Comparison of ENCODE assay signal across 8 mouse cellular contexts in the genomic region with DNA sequence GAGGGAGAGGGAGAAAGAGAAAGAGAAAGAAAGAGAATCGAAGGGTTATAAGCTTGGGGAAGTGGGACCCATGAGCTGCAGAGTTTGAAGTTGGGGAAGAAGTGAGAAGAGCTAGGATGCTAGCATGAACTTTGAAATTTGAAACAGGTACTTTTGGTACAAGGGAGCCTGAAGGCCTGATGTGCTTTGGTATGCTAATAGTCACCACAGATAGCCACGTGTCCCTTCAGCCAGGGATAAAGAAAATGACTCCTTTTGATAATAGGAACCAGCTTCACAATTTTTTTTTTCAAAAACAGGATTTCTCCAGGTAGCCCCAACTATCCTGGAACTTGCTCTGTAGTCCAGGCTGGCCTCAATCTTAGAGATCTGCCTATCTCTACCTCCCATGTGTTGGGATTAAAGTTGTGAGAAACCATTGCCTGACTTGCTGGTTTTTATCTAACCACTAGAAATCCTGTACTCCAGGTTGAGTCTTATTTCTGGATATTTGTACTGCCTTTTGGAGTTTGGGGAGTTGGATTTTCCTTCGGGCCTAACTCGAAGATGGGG. TPM values are rescaled to one million over a fixed set of nuclear protein-coding genes. Genes with fewer than 3 reads are reported as not detected.
DNase-seq lines count a peak whose midpoint lies in the region; ATAC-seq and TF ChIP-seq lines count a peak whose summit lies in the region.

No protein-coding gene starts in this region.

- intact Hi-C loops in heart, adult 2 months (cut with DNase I): loop anchor here (10.0 kb wide), 1 partner anchor 182 kb away; no protein-coding TSS in a partner anchor

- no peak for TF ChIP-seq EP300 in heart, adult 2 months (IDR thresholded peaks at IDR 0.05; ENCODE audit: insufficient read depth, low read depth, low read length)

- TF ChIP-seq POLR2A in heart, adult 2 months (IDR thresholded peaks at IDR 0.05; ENCODE audit: insufficient read depth, low read depth, low read length): no peak

- H3K79me2 ChIP-seq in heart, adult 2 months (replicated peaks; ENCODE audit: control insufficient read depth, insufficient read depth, low read length): peaks cover 3% of the 10 kb centered on the region; the same call in 1 of the 2 replicates

- H3K4me2 ChIP-seq in forebrain, embryonic 13.5 days: peak overlapping the region; percentile 98
- H3K4me2 ChIP-seq in liver, embryonic 15.5 days: peak overlapping the region; percentile 87

- no peak for ATAC-seq in forebrain, embryonic 13.5 days
- no peak for ATAC-seq in liver, embryonic 15.5 days (ENCODE audit: insufficient read depth)
- ATAC-seq in erythroid progenitor cell, adult 5-6 weeks (replicated peaks; ENCODE audit: low FRiP score, poor library complexity, severe bottlenecking): no peak

- DNase-seq in heart, adult 2 months: no peak
- no peak for DNase-seq in heart, adult 8-10 months (ENCODE audit: low spot score)
- peak; percentile 31 for DNase-seq in 3T3-L1 (ENCODE audit: low read depth, low spot score)
- no peak for DNase-seq in adrenal gland, adult 8-10 months
- DNase-seq in gastrocnemius, adult 18-20 months (ENCODE audit: low spot score): no peak

- no peak for TF ChIP-seq CTCF in heart, adult 2 months (IDR thresholded peaks at IDR 0.05)

- H3K27me3 ChIP-seq in heart, adult 2 months (ENCODE audit: control insufficient read depth, insufficient read depth, low read length): no peaks in the 10 kb centered on the region
- 0 out of 2 replicates have a peak, but pooled peaks cover 2% of the 10 kb centered on the region for H3K27me3 ChIP-seq in forebrain, embryonic 13.5 days
- no peaks in the 10 kb centered on the region for H3K27me3 ChIP-seq in liver, embryonic 15.5 days

- H3K36me3 ChIP-seq in heart, adult 2 months (ENCODE audit: control insufficient read depth, insufficient read depth, low read length): peaks cover 7% of the 10 kb centered on the region
- peaks cover 7% of the 10 kb centered on the region for H3K36me3 ChIP-seq in forebrain, embryonic 13.5 days (ENCODE audit: poor library complexity, severe bottlenecking)
- H3K36me3 ChIP-seq in liver, embryonic 15.5 days (replicated peaks): peaks cover 11% of the 10 kb centered on the region

- H3K9ac ChIP-seq in heart, adult 2 months (ENCODE audit: low read depth, low read length): no peak overlapping the region
- H3K9ac ChIP-seq in forebrain, embryonic 13.5 days: peak overlapping the region; percentile 93; the same call in 1 of the 2 replicates
- H3K9ac ChIP-seq in liver, embryonic 15.5 days: peak overlapping the region; percentile 85

- peak overlapping the region; percentile 92 for H3K27ac ChIP-seq in heart, adult 2 months
- H3K27ac ChIP-seq in forebrain, embryonic 13.5 days: no peak overlapping the region
- H3K27ac ChIP-seq in liver, embryonic 15.5 days (replicated peaks): peak overlapping the region; percentile 73

- H3K9me3 ChIP-seq in forebrain, embryonic 13.5 days (replicated peaks): no peaks in the 10 kb centered on the region
- no peaks in the 10 kb centered on the region for H3K9me3 ChIP-seq in liver, embryonic 15.5 days (replicated peaks)

- peaks cover 6% of the 10 kb centered on the region for H3K4me1 ChIP-seq in heart, adult 2 months (ENCODE audit: control insufficient read depth, insufficient read depth, low read length)
- H3K4me1 ChIP-seq in forebrain, embryonic 13.5 days: peaks cover 29% of the 10 kb centered on the region
- H3K4me1 ChIP-seq in liver, embryonic 15.5 days (replicated peaks): peaks cover 65% of the 10 kb centered on the region

- WGBS in heart, adult 2 months: 83% methylated on average over 4 of the region's 4 CpGs
- WGBS in forebrain, embryonic 13.5 days: 81% methylated on average over 4 of the region's 4 CpGs
- 36% methylated on average over 4 of the region's 4 CpGs for WGBS in liver, embryonic 15.5 days (ENCODE audit: insufficient replicate concordance)

- no peak overlapping the region for H3K4me3 ChIP-seq in heart, adult 2 months
- peak overlapping the region; percentile 98; the same call in 1 of the 2 replicates for H3K4me3 ChIP-seq in forebrain, embryonic 13.5 days
- H3K4me3 ChIP-seq in liver, embryonic 15.5 days (replicated peaks): peak overlapping the region; percentile 80

RNA-seq across cellular contexts. Expression of a gene that starts 3.1 kb away (rescaled TPM):
- 10 to 100 TPM; 14.6 to 15.9 TPM for total RNA-seq in heart, adult 2 months (2021)
- polyA plus RNA-seq in heart, adult 2 months (2012; rRNA removed): 20.8 and 22.8 TPM in 2 replicates
- total RNA-seq in heart, adult 8-10 months (2022): 10 to 100 TPM; 11.3 to 16.1 (median 15.4) TPM
- 19.4 and 20.1 TPM in 2 replicates for polyA plus RNA-seq in forebrain, embryonic 13.5 days (2015; fragmentation: Nextera tagmentation; extraction: Ambion mirVana)
- polyA plus RNA-seq in liver, embryonic 15.5 days (2015; fragmentation: Nextera tagmentation; extraction: Ambion mirVana): 10.5 and 13.1 TPM in 2 replicates
- total RNA-seq in adrenal gland, adult 8-10 months (2022): 10 to 100 TPM; 23.1 to 41.9 (median 36.7) TPM
- total RNA-seq in gastrocnemius, adult 18-20 months (2021): 10 to 100 TPM; 13.9 to 14.4 TPM
- total RNA-seq in erythroid progenitor cell, adult 5-6 weeks (2015; ENCODE audit: low replicate concordance): 19.8 and 36.5 TPM in 2 replicates
- total RNA-seq in erythroid progenitor cell, adult 5-6 weeks (2017; ENCODE audit: low replicate concordance): 7.3 and 14.8 TPM in 2 replicates

RNA-seq across cellular contexts. Expression of a gene that starts 36.5 kb away (rescaled TPM):
- 1 to 10 TPM; 2.2 to 2.7 TPM for total RNA-seq in heart, adult 2 months (2021)
- 3.9 and 4.0 TPM in 2 replicates for polyA plus RNA-seq in heart, adult 2 months (2012; rRNA removed)
- total RNA-seq in heart, adult 8-10 months (2022): 1 to 10 TPM; 1.7 to 2.1 (median 2.0) TPM
- 158 and 173 TPM in 2 replicates for polyA plus RNA-seq in forebrain, embryonic 13.5 days (2015; fragmentation: Nextera tagmentation; extraction: Ambion mirVana)
- polyA plus RNA-seq in liver, embryonic 15.5 days (2015; fragmentation: Nextera tagmentation; extraction: Ambion mirVana): 37.2 and 39.6 TPM in 2 replicates
- total RNA-seq in adrenal gland, adult 8-10 months (2022): 1 to 10 TPM; 2.3 to 9.0 (median 4.8) TPM
- total RNA-seq in gastrocnemius, adult 18-20 months (2021): 1 to 10 TPM; 2.5 to 2.9 TPM
- 22.2 and 37.8 TPM in 2 replicates for total RNA-seq in erythroid progenitor cell, adult 5-6 weeks (2015; ENCODE audit: low replicate concordance)
- 24.3 and 41.7 TPM in 2 replicates for total RNA-seq in erythroid progenitor cell, adult 5-6 weeks (2017; ENCODE audit: low replicate concordance)

RNA-seq across cellular contexts. Expression of a gene that starts 42.9 kb away (rescaled TPM):
- 100 to 1,000 TPM; 138 to 150 TPM for total RNA-seq in heart, adult 2 months (2021)
- polyA plus RNA-seq in heart, adult 2 months (2012; rRNA removed): 80.8 and 104 TPM in 2 replicates
- total RNA-seq in heart, adult 8-10 months (2022): 100 to 1,000 TPM; 146 to 154 (median 153) TPM
- polyA plus RNA-seq in forebrain, embryonic 13.5 days (2015; fragmentation: Nextera tagmentation; extraction: Ambion mirVana): 48.0 and 53.2 TPM in 2 replicates
- 45.7 and 50.1 TPM in 2 replicates for polyA plus RNA-seq in liver, embryonic 15.5 days (2015; fragmentation: Nextera tagmentation; extraction: Ambion mirVana)
- total RNA-seq in adrenal gland, adult 8-10 months (2022): 100 to 1,000 TPM; 107 to 132 (median 117) TPM
- total RNA-seq in gastrocnemius, adult 18-20 months (2021): 100 to 1,000 TPM in 1 of 2 experiments, 10 to 100 TPM in 1; 91.1 to 101 TPM
- 10.1 and 12.6 TPM in 2 replicates for total RNA-seq in erythroid progenitor cell, adult 5-6 weeks (2015; ENCODE audit: low replicate concordance)
- 10.9 and 14.3 TPM in 2 replicates for total RNA-seq in erythroid progenitor cell, adult 5-6 weeks (2017; ENCODE audit: low replicate concordance)

RNA-seq across cellular contexts. Expression of a gene that starts 43.0 kb away (rescaled TPM):
- 10 to 100 TPM in 1 of 2 experiments, 1 to 10 TPM in 1; 9.2 to 10.5 TPM for total RNA-seq in heart, adult 2 months (2021)
- 23.9 and 24.2 TPM in 2 replicates for polyA plus RNA-seq in heart, adult 2 months (2012; rRNA removed)
- total RNA-seq in heart, adult 8-10 months (2022): 1 to 10 TPM; 6.9 to 9.3 (median 8.1) TPM
- 2.3 and 2.7 TPM in 2 replicates for polyA plus RNA-seq in forebrain, embryonic 13.5 days (2015; fragmentation: Nextera tagmentation; extraction: Ambion mirVana)
- 2.4 and 2.8 TPM in 2 replicates for polyA plus RNA-seq in liver, embryonic 15.5 days (2015; fragmentation: Nextera tagmentation; extraction: Ambion mirVana)
- 10 to 100 TPM; 10.1 to 16.9 (median 11.1) TPM for total RNA-seq in adrenal gland, adult 8-10 months (2022)
- 1 to 10 TPM; 4.1 to 5.0 TPM for total RNA-seq in gastrocnemius, adult 18-20 months (2021)
- not detected in 2 replicates for total RNA-seq in erythroid progenitor cell, adult 5-6 weeks (2015; ENCODE audit: low replicate concordance)
- not detected in 2 replicates for total RNA-seq in erythroid progenitor cell, adult 5-6 weeks (2017; ENCODE audit: low replicate concordance)

RNA-seq across cellular contexts. Expression of a gene that starts 43.5 kb away (rescaled TPM):
- 10 to 100 TPM; 72.4 to 84.9 TPM for total RNA-seq in heart, adult 2 months (2021)
- 38.3 and 51.6 TPM in 2 replicates for polyA plus RNA-seq in heart, adult 2 months (2012; rRNA removed)
- total RNA-seq in heart, adult 8-10 months (2022): 10 to 100 TPM; 70.0 to 78.7 (median 75.8) TPM
- 77.0 and 85.1 TPM in 2 replicates for polyA plus RNA-seq in forebrain, embryonic 13.5 days (2015; fragmentation: Nextera tagmentation; extraction: Ambion mirVana)
- 36.6 and 37.9 TPM in 2 replicates for polyA plus RNA-seq in liver, embryonic 15.5 days (2015; fragmentation: Nextera tagmentation; extraction: Ambion mirVana)
- total RNA-seq in adrenal gland, adult 8-10 months (2022): 100 to 1,000 TPM in 1 of 4 experiments, 10 to 100 TPM in 3; 89.6 to 120 (median 94.1) TPM
- 10 to 100 TPM; 37.6 to 46.7 TPM for total RNA-seq in gastrocnemius, adult 18-20 months (2021)
- 10.1 and 13.0 TPM in 2 replicates for total RNA-seq in erythroid progenitor cell, adult 5-6 weeks (2015; ENCODE audit: low replicate concordance)
- 8.5 and 13.0 TPM in 2 replicates for total RNA-seq in erythroid progenitor cell, adult 5-6 weeks (2017; ENCODE audit: low replicate concordance)

Comparison
In these comparisons a context has a peak if more than half of its experiments do, and no peak if none do; other contexts are left out.
1. RNA of a gene that starts 42.9 kb away (total RNA-seq): 146 to 154 TPM in heart, adult 8-10 months, 138 to 150 TPM in heart, adult 2 months, 107 to 132 TPM in adrenal gland, adult 8-10 months and 91.1 to 101 TPM in gastrocnemius, adult 18-20 months; 10.1 to 14.3 TPM in erythroid progenitor cell, adult 5-6 weeks; every median in the first group is over 4 times any median in the second.